Mouse (Mus musculus) neutrophil, adult 5-6 weeks (primary cell): Measurements from ENCODE around the gene Mns1. TPM values are rescaled to one million over a fixed set of nuclear protein-coding genes. Genes with fewer than 3 reads are reported as not detected.
"Not testable (repeated sequence)": the region's sequence is repeated elsewhere in the genome, so short reads cannot be mapped to it uniquely, and the experiment has no call there.

Experiments used
- ATAC-seq: fragments of 151-379, 151-347 bp; 2 replicates; pipeline ENCODE4 v1.8.0; 2017; ENCODE audit warnings: mild to moderate bottlenecking, moderate TSS enrichment; ENCODE audit not compliant: insufficient number of reproducible peaks, poor library complexity, low FRiP score, severe bottlenecking; ENCODE audit errors: extremely low read depth
- total RNA-seq: library from RNA; stranded (forward); fragments of 200-1000 nt; gene quantifications from 2 replicates; pipeline ENCODE4 v1.2.3, GENCODE M21; 2017

The Mns1 gene
- total RNA-seq = 3.6 and 3.8 TPM in 2 replicates

GRCm38 (mm10) chr9:72437822-72438701 is at the start of gene Mns1:
Gene Mns1, plus strand, starts transcription at chr9:72438011.
- peak; percentile 99 for ATAC-seq

- no peak for ATAC-seq
Observed at GRCm38 (mm10) chr9:72388934-72389333, 48.9 kb upstream of the Mns1 start.

- ATAC-seq = no peak
Observed at GRCm38 (mm10) chr9:72389431-72390002, 48.3 kb upstream of the Mns1 start.

- no peak for ATAC-seq
Observed at GRCm38 (mm10) chr9:72390321-72391077, 47.3 kb upstream of the Mns1 start.

DNA sequence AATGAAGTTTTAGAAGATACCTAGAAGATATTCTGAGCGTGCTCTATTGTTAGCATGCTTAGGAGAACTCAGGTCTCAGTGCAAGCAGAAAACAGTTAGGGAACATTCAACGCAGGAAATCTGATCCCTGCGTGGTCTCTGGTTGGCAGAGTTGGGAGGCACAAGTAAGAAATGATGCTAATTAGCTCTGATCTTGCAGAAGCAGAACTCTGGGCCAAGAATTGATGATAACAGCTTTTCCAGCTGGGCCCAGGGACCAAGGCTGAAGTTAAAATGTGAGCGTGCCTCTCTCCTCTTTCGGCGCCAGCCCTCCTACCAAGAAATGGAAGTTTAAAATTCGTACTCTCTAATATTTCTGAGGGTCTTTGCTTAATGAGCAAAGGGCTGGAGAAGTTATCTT is 45.1 kb upstream of the Mns1 start:
- no peak for ATAC-seq

DNA sequence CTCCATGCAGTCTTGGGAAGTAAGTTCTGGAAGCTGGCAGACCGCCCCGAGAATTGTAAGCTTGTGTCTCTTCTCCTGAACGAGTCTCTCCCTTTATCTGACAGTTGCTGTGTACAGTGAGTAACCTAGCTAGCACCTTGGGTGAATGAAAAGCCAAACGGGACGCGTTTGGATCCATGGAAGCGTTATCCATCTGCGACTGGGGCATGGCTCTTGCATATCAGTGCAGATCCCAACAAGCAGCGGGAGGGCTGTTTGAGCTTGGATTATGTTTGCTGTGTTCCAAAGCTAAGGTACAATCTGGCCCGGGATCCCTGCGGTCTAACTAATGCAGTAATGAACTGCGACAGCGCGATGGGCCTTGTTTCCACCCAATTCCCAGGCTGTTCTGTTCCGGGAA is 44.6 kb upstream of the Mns1 start:
- ATAC-seq = no peak

DNA sequence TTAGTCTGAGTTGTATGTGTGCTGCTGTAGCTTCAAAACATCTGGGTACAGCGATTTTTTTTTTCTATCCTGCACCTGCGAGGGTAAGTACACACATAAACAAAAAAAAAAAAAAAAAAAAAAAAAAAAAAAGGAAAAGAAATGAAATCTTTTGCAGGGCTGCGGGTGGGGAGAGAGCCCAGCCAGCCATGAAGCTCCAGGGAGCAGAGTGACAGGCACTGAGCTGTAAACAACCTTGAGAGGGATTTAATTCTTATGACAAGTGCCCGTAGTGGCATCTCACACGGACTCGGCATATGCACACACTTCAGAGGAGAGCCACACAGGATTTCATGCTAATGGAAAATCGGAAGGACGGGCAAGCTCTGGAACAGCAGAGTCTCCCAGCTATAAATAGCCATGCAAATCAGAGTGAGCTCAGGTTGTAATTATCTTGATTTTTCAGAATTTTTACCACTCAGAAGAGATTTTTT is 43.9 kb upstream of the Mns1 start:
- no peak for ATAC-seq

DNA sequence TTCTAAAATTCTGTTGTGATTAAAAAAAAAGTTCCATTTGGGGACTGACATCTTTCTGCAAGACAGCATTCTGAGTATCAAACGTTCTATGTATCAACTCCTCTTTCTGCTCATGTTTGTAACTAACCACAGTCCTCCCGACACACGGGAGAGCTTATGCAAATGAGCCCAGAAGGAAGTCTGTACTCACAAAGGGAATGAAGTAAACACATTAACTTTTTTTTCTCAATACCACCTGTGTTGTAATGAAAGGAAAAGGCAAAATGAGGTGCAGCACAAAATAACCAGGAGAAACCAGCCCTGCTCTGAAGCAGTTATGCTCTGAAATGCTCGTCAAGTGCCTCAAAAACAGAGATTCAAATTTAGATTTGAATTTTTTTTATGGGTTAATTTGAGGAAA is 37.7 kb upstream of the Mns1 start:
- no peak for ATAC-seq

DNA sequence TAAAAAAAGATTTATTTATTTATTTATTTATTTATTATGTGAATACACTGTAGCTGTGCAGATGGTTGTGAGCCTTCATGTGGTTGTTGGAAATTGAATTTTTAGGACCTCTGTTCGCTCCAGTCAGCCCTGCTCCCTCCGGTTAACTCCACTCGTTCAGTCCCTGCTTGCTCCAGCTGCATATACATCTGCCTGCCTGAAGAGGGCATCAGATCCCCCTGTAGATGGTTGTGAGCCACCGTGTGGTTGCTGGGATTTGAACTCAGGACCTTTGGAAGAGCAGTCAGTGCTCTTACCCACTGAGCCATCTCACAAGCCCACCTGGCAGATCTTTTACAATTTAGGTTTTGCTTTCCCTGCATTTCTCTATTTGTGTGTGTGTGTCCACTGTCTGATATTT is 36.0 kb upstream of the Mns1 start:
- not testable (repeated sequence) for ATAC-seq

DNA sequence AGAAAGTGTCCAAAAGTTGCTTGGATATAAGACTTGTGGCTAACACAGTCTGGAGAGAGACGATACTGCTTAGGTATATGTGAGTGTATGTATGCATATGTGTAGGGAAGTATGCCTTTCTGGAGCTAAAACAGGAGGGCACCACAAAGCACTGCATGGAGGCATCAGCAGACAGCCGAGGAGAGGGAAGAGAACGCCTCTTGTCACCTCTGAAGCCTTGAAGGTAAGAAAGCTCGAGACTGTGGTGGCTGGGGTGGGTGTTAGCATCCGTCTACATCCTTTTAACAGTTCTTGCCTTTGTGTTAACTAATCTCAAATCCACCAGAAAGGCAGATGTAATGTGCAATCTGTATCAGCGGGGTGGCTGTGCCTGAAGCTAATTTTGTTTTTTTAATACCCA is 34.4 kb upstream of the Mns1 start:
- no peak for ATAC-seq

DNA sequence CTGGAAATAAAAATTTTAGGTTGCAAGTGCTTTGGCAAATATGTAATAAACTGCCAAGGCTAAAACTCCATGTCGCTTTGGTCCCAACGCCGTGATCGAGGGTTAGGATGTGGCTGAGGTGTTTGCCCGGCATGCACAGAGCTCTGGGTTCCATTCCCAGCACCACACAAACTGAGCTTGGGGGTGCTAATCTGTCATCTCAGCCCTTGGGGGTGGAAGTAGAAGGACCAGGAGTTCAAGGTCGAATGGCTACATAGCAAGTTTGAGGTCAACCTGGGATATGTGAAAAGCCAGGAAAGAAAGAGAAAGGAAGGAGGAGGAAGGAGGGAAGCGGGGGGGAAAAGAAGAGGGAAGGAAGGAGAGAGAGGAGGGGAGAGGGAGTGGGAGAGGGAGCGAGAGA is 33.4 kb upstream of the Mns1 start:
- no peak for ATAC-seq

GRCm38 (mm10) chr9:72404934-72405333 is 32.9 kb upstream of the Mns1 start:
- no peak for ATAC-seq

DNA sequence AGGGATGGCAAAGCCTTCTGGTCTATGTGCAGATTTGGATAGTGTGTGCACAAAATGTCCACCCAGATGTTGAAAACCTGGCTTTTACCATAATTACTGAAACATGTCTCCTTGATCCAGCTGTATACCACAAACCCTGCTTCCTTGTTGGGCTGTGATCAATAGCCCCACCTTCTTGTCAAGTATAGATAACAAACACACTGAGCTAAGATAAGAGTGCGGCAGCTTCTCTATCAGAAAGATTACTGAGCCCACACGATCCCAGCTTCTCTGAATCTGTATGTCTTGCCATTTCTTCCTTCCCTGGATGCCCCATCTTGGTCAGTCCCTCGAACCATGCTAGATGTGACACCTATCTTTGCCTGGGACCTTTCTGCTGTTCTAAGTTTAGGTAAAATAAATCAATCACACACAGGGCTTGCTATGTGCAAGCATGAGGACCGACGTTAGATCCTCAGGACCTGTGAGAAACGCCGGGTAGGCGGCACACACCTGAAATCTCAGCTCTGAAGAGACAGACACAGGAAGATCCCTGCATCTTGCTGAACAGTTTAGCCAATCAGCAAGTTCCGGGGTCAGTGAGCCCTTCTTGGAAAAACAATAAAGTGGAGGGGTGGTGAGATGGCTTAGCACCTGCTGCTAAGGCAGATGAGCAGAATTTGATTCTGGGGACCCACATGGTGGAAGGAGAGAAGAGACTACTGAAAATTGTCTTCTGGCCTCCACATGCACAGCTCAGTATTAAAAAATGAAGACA is 31.8 kb upstream of the Mns1 start:
- ATAC-seq = no peak

GRCm38 (mm10) chr9:72408131-72408586 is 29.7 kb upstream of the Mns1 start:
- ATAC-seq = peak; percentile 82

- no peak for ATAC-seq
Observed at GRCm38 (mm10) chr9:72409381-72410225, 28.2 kb upstream of the Mns1 start.

GRCm38 (mm10) chr9:72411746-72412145 is 26.1 kb upstream of the Mns1 start:
- ATAC-seq = no peak

- ATAC-seq = no peak
Observed at GRCm38 (mm10) chr9:72418443-72418842, 19.4 kb upstream of the Mns1 start.

GRCm38 (mm10) chr9:72420490-72420889 is 17.3 kb upstream of the Mns1 start:
- ATAC-seq = no peak
